ENCODE assay signal across 10 mouse cellular contexts in genomic region chr1:64853738-64854730, GRCm38 (mm10).
A peak's percentile ranks its signal among the peaks of the same experiment; 100 is the strongest.
DNase-seq lines count a peak whose midpoint lies in the region; ATAC-seq and TF ChIP-seq lines count a peak whose summit lies in the region.
"Had no signal": no experiment of that assay in that cellular context is flagged by ENCODE, and none has a peak within 500 bp of the region (broad histone marks: within the 10 kb centered on the region; RNA-seq: fewer than 3 reads in every experiment).

No protein-coding gene starts in this region.

- no peaks in the 10 kb centered on the region for H3K27me3 ChIP-seq in hindbrain, embryonic 14.5 days (ENCODE audit: control insufficient read depth, insufficient read depth, low read length)
- no peaks in the 10 kb centered on the region for H3K27me3 ChIP-seq in myocyte (ENCODE audit: control insufficient read depth, insufficient read depth, insufficient read length)
- H3K27me3 ChIP-seq in thymus, adult 2 months (ENCODE audit: control insufficient read depth, insufficient read depth, low read length) = no peaks in the 10 kb centered on the region
- H3K27me3 ChIP-seq: CH12.LX; stomach, embryonic 15.5 days had no signal

- no peak overlapping the region for H3K4me2 ChIP-seq in hindbrain, embryonic 14.5 days (replicated peaks)
- H3K4me2 ChIP-seq in myocyte (ENCODE audit: low read depth) = no peak overlapping the region
- H3K4me2 ChIP-seq: stomach, embryonic 15.5 days had no signal

- no peaks in the 10 kb centered on the region for H3K79me2 ChIP-seq in myocyte (ENCODE audit: control insufficient read depth, insufficient read depth)

- H3ac ChIP-seq in myocyte (ENCODE audit: control insufficient read depth, insufficient read length) = no peak overlapping the region

- H3K36me3 ChIP-seq in hindbrain, embryonic 14.5 days (replicated peaks; ENCODE audit: control insufficient read depth, insufficient read depth) = no peaks in the 10 kb centered on the region
- H3K36me3 ChIP-seq in myocyte (ENCODE audit: control insufficient read depth, insufficient read depth) = no peaks in the 10 kb centered on the region
- no peaks in the 10 kb centered on the region for H3K36me3 ChIP-seq in thymus, adult 2 months (ENCODE audit: control insufficient read depth, insufficient read depth, low read length)
- H3K36me3 ChIP-seq: stomach, embryonic 15.5 days had no signal

- TF ChIP-seq CTCF in layer of hippocampus, adult 2 months (conservative IDR thresholded peaks at IDR 0.05) = no peak
- TF ChIP-seq CTCF in thymus, adult 2 months (IDR thresholded peaks at IDR 0.05; ENCODE audit: borderline replicate concordance, control insufficient read depth, extremely low read depth, insufficient read depth, low read length, poor library complexity) = no peak

- no peak overlapping the region for H3K4me3 ChIP-seq in layer of hippocampus, adult 2 months
- no peak overlapping the region for H3K4me3 ChIP-seq in hindbrain, embryonic 14.5 days (replicated peaks; ENCODE audit: low read length)
- H3K4me3 ChIP-seq in myocyte = no peak overlapping the region
- H3K4me3 ChIP-seq in thymus, adult 2 months (ENCODE audit: control insufficient read depth, insufficient read depth, low read length) = no peak overlapping the region
- H3K4me3 ChIP-seq: stomach, embryonic 15.5 days had no signal

- DNase-seq in layer of hippocampus, adult 2 months (ENCODE audit: low spot score in 2 of 2) = peak in 1 of 2 experiments; percentile 18
- no peak for DNase-seq in layer of hippocampus, postnatal 25 days (ENCODE audit: extremely low spot score in 1 of 2, low spot score in 1 of 2)
- peak; percentile 64 for DNase-seq in embryo, embryonic 10 days (ENCODE audit: low spot score)
- DNase-seq in hindbrain, embryonic 14.5 days (ENCODE audit: low spot score) = no peak
- no peak for DNase-seq in thymus, adult 2 months
- DNase-seq in thymus, postnatal 14 days = no peak
- DNase-seq in thymus, postnatal 4 days = no peak

- no peak for TF ChIP-seq POLR2A in myocyte (IDR thresholded peaks at IDR 0.05; ENCODE audit: insufficient read length, low read depth)
- no peak for TF ChIP-seq POLR2A in thymus, adult 2 months (IDR thresholded peaks at IDR 0.05; ENCODE audit: control insufficient read depth, extremely low read depth, insufficient read depth, low read length, poor library complexity)

- H3K4me1 ChIP-seq in hindbrain, embryonic 14.5 days (replicated peaks; ENCODE audit: control insufficient read depth, insufficient read depth, low read length) = peaks cover 6% of the 10 kb centered on the region; the same call in 1 of the 2 replicates
- H3K4me1 ChIP-seq in thymus, adult 2 months (replicated peaks; ENCODE audit: control insufficient read depth, insufficient read depth, low read length) = peaks cover 10% of the 10 kb centered on the region

- peak; percentile 80; the same call in 1 of the 2 replicates for ATAC-seq in hindbrain, embryonic 14.5 days (ENCODE audit: low FRiP score)

- no peak overlapping the region for H3K9ac ChIP-seq in hindbrain, embryonic 14.5 days
- H3K9ac ChIP-seq: stomach, embryonic 15.5 days had no signal

- peak overlapping the region; percentile 43 for H3K27ac ChIP-seq in layer of hippocampus, adult 2 months
- H3K27ac ChIP-seq in hindbrain, embryonic 14.5 days = no peak overlapping the region
- H3K27ac ChIP-seq in thymus, adult 2 months (ENCODE audit: control insufficient read depth, insufficient read depth, low read length) = no peak overlapping the region
- H3K27ac ChIP-seq: stomach, embryonic 15.5 days had no signal

- H3K9me3 ChIP-seq in hindbrain, embryonic 14.5 days (ENCODE audit: control insufficient read depth, low read length) = no peaks in the 10 kb centered on the region
- H3K9me3 ChIP-seq: stomach, embryonic 15.5 days had no signal

- 25% methylated on average over 5 of the region's 5 CpGs for WGBS in hindbrain, embryonic 14.5 days
- 94% methylated on average over 5 of the region's 5 CpGs for WGBS in thymus, adult 2 months

TF ChIP-seq in myocyte, 11 proteins besides CTCF, POLR2A, EP300 and RAD21:
- no peak for TF ChIP-seq USF1 (IDR thresholded peaks at IDR 0.05; ENCODE audit: low read depth)
- TF ChIP-seq POLR2AphosphoS2 (IDR thresholded peaks at IDR 0.05; ENCODE audit: insufficient read length, low read depth) = no peak
- TF ChIP-seq MYOG (IDR thresholded peaks at IDR 0.05; ENCODE audit: control insufficient read depth in 1 of 3, insufficient read depth in 1 of 3, insufficient read length in 2 of 3, low read depth in 2 of 3) = no peak
- TF ChIP-seq MAX (IDR thresholded peaks at IDR 0.05; ENCODE audit: low read depth) = no peak
- TF ChIP-seq MYOD1 (IDR thresholded peaks at IDR 0.05; ENCODE audit: control insufficient read depth in 1 of 3, insufficient read length in 2 of 3, low read depth in 2 of 3) = peak in 2 of 3 experiments; percentile 5 to 21
